Mouse (Mus musculus) forebrain, embryonic 13.5 days (tissue): ENCODE measurements around the gene Fzd5. TPM values are rescaled to one million over a fixed set of nuclear protein-coding genes. Genes with fewer than 3 reads are reported as not detected.

Experiments used
- ATAC-seq: fragments of 200-750 bp; cut with Nextera tagmentation; 2 replicates; pipeline ENCODE4 v1.8.0; 2017
- H3K27ac ChIP-seq: fragments of 300-500 bp; sonication (generic); 2 replicates; pipeline ENCODE4 v1.5.1; 2015; ENCODE audit warnings: inconsistent platforms, mild to moderate bottlenecking, moderate library complexity
- H3K27me3 ChIP-seq: fragments of 300-500 bp; sonication (generic); 2 replicates; pipeline ENCODE4 v1.6.1; 2015; ENCODE audit warnings: mild to moderate bottlenecking, inconsistent platforms
- H3K36me3 ChIP-seq: fragments of 300-500 bp; sonication (generic); 2 replicates; pipeline ENCODE4 v1.6.1; 2015; ENCODE audit warnings: mild to moderate bottlenecking, inconsistent platforms; ENCODE audit not compliant: poor library complexity, severe bottlenecking
- H3K4me1 ChIP-seq: fragments of 300-500 bp; sonication (generic); 2 replicates; pipeline ENCODE4 v1.6.1; 2015; ENCODE audit warnings: inconsistent platforms
- H3K4me2 ChIP-seq: fragments of 300-500 bp; sonication (generic); 2 replicates; pipeline ENCODE4 v1.6.1; 2015; ENCODE audit warnings: inconsistent platforms, mild to moderate bottlenecking, moderate library complexity
- H3K4me3 ChIP-seq: fragments of 300-500 bp; sonication (generic); 2 replicates; pipeline ENCODE4 v1.5.1; 2015; ENCODE audit warnings: mild to moderate bottlenecking, inconsistent platforms
- H3K9ac ChIP-seq: fragments of 300-500 bp; sonication (generic); 2 replicates; pipeline ENCODE4 v1.6.1; 2015; ENCODE audit warnings: mild to moderate bottlenecking, inconsistent platforms
- H3K9me3 ChIP-seq: fragments of 300-500 bp; sonication (generic); replicated peaks from 2 replicates; pipeline ENCODE4 v1.6.1; 2016; ENCODE audit warnings: inconsistent platforms
- WGBS: fragments of 180-500 bp; shearing (Covaris S2); methylation state at CpG from one replicate; pipeline ENCODE4 v1.1.7; 2015; 5-methylcytosine and 5-hydroxymethylcytosine counted together
- polyA plus RNA-seq: library from polyadenylated mRNA; unstranded; fragments of >200 nt; fragmentation: Nextera tagmentation; extraction: Ambion mirVana; gene quantifications from 2 replicates; pipeline ENCODE4 v1.2.1, GENCODE M21; 2015

Fzd5 gene
- polyA plus RNA-seq, 1 experiment from 2014 or later: 0.56 TPM

DNA sequence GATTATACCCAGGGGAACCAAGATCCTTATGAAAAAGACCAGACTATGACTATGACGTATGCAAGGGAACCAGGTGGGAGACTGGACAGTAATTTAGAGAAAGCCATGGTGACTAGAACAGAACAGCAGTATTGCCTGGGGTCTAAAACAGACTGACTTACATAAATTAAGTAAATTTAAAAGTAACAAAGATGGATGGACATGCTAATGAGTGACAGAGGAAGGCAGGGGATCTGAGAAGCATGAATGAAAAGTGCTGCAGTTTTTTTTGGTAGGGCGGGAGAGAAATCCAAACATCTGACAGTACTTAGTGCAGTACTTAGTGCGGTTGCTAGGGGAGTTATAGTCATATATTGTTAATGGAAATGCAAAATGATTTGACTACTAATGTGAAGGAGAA, 42.4 kb downstream of the Fzd5 start:
- H3K9ac ChIP-seq: no peak overlapping the region
- no peak overlapping the region for H3K27ac ChIP-seq
- H3K27me3 ChIP-seq: no peaks in the 10 kb centered on the region
- no peak for ATAC-seq
- peaks cover 21% of the 10 kb centered on the region for H3K4me1 ChIP-seq
- no peak overlapping the region for H3K4me3 ChIP-seq
- no peak overlapping the region for H3K4me2 ChIP-seq
- 89% methylated on average over 3 of the region's 3 CpGs for WGBS
- H3K36me3 ChIP-seq: no peaks in the 10 kb centered on the region
- H3K9me3 ChIP-seq: no peaks in the 10 kb centered on the region

DNA sequence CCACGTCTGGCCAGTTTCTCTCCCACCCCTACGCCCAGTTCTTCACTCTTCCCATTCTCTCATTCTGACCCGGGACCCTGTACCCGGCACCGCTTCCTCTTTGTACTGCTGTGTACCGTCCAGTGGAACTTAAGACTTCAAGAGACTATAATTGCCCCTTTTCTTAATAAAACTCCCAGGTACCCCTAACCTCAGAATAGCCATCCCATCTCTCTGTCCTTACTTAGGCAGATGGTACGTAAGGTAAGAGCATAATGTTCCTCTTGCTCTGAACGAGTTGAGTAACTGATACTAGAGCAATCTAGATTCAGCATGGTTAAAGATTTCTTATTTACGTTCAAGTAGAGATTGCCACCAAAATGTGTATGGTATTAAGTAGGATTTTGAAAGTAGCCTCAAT, 46.0 kb downstream of the Fzd5 start:
- 2% methylated on average over 9 of the region's 9 CpGs for WGBS
- no peak overlapping the region for H3K27ac ChIP-seq
- H3K4me2 ChIP-seq: peak overlapping the region; percentile 78
- H3K36me3 ChIP-seq: no peaks in the 10 kb centered on the region
- H3K9me3 ChIP-seq: no peaks in the 10 kb centered on the region
- H3K4me3 ChIP-seq: peak overlapping the region; percentile 92
- peak overlapping the region; percentile 89 for H3K9ac ChIP-seq
- peaks cover 29% of the 10 kb centered on the region for H3K4me1 ChIP-seq
- no peak for ATAC-seq
- H3K27me3 ChIP-seq: no peaks in the 10 kb centered on the region

DNA sequence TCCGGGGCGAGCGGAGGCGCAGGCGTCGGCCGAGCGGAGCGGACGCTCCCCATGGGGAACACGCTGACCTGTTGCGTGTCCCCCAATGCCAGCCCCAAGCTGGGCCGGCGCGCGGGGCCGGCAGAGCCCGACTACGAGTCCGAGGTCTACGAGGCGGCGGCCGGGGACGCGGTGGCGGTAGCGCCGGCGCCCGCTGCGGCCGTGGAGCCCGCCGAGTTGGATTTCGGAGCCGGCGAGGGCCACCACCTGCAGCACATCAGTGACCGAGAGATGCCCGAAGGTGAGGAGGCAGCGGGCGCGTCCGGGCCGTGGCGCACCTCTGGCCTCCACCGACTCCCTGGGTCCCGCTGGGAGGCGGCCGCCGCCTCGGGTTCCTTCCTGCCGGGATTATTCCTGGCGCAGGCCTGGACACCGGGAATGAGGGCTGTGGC, 46.4 kb downstream of the Fzd5 start:
- Histone ChIP-seq H3K4me2 (peak overlapping the region; percentile 78), H3K4me3 (peak overlapping the region; percentile 92), H3K4me1 (peaks cover 29% of the 10 kb centered on the region), H3K9me3 (no peaks in the 10 kb centered on the region), H3K27me3 (no peaks in the 10 kb centered on the region), H3K27ac (peak overlapping the region; percentile 54), H3K36me3 (no peaks in the 10 kb centered on the region), H3K9ac (peak overlapping the region; percentile 89)
- WGBS: under 1% methylated on average over 41 of the region's 55 CpGs
- ATAC-seq: peak; percentile 0

DNA sequence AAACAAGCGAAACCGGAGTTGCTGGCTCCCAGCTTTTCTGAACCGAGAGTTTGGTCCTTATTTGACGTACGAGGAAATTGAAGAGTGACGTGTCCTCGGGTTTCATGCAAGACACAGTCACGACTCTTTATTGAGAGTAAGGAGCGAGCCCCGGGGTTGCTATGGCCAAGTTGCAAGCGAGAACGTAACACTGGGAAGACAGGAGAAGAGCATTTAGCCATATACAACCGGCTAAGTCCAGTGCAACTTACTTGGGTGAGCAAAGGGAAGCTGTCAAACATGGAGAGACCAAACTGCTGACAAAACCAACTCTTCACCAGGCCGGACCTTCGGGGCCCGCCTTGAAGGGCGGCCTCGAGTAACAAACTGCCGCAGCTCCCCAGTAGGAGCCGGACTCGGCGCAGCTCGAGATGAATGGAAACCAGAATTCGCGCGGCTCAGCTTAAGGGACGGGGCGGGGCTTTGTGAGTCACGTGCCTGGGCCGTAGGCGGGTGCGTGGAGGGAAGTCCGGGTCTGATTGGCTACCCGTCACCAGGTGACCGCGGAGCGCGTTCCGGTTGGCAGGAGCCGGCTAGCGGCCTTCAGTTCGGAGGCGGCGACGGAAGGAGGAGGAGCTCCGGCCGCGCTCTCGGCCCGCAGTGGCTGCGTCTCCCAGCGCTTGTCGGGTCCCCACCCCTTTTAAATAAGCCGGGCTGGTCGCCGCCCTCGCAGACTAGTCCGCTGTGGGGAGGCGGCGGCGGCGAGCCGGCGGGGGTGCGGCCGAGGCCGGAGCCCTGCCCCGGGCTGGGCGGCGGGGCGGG, 47.1 kb downstream of the Fzd5 start, which contains the start of gene Ccnyl1:
Ccnyl1 (plus strand) TSS at position 243 of the 801 bp plus-strand sequence.
- peak within 1 kb of the TSS; percentile 78 for H3K4me2 ChIP-seq
- no peaks in the 10 kb centered on the region for H3K36me3 ChIP-seq
- H3K9me3 ChIP-seq: no peaks in the 10 kb centered on the region
- under 1% methylated on average over 54 of the region's 71 CpGs for WGBS
- peak within 1 kb of the TSS; percentile 54 for H3K27ac ChIP-seq
- H3K4me3 ChIP-seq: peak within 1 kb of the TSS; percentile 92
- ATAC-seq: peak; percentile 100
- H3K9ac ChIP-seq: peak within 1 kb of the TSS; percentile 89
- no peaks in the 10 kb centered on the region for H3K27me3 ChIP-seq
- H3K4me1 ChIP-seq: peaks cover 29% of the 10 kb centered on the region

DNA sequence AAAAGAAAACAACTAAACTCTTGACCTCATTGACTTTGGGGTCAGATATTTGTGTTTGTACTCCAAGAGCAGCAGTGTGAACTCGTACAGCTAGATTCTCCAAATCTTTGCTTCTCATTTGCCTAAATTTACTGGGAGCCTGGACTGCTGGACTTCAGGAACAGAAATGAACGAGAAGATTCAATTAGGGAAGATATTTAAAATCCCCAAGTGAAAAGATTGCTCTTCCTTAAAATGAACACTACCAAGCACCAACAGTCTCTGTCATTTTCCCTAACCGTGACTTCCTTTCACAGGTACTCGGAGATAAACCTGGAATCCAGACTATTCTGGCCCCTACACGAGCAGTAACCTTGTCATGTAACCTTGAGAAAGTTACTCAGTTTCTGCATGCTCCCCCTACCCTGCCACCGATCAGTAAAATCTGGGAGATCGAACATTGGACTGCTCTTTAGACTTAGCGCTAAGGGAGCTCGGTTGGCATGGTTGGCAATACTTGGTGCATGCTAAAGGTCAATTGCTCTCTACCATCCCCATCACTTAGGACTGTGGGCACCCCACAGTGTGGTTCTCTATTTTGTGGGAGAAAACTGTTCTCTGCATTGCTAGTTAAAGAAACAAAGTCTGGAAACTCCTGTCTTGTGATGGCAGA, 47.9 kb downstream of the Fzd5 start:
- Histone ChIP-seq H3K36me3 (no peaks in the 10 kb centered on the region), H3K9me3 (no peaks in the 10 kb centered on the region), H3K27me3 (no peaks in the 10 kb centered on the region), H3K4me3 (peak overlapping the region; percentile 92), H3K4me1 (peaks cover 29% of the 10 kb centered on the region), H3K27ac (no peak overlapping the region), H3K9ac (peak overlapping the region; percentile 61), H3K4me2 (peak overlapping the region; percentile 72)
- WGBS: 25% methylated on average over 9 of the region's 9 CpGs
- no peak for ATAC-seq

DNA sequence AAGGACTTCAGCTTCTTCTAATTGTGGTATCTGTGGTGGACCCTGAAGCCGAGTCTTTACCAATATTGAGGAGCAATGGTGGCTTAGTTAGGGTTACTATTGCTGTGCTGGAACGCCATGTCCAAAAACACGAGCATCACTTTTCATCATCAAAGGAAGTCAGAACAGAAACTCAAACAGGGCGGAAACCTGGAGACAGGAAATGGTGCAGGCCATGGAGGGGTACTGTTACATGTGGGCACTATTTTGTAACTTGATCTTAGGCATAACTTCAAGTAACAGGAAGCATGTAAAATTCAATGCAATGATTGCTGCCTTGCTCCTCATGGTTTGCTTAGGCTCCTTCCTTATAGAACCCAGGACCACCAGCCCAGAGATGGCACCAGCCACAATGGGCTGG, 49.5 kb downstream of the Fzd5 start:
- no peaks in the 10 kb centered on the region for H3K9me3 ChIP-seq
- H3K27me3 ChIP-seq: no peaks in the 10 kb centered on the region
- no peak overlapping the region for H3K4me3 ChIP-seq
- no peak overlapping the region for H3K9ac ChIP-seq
- H3K4me1 ChIP-seq: peaks cover 24% of the 10 kb centered on the region
- no peak overlapping the region for H3K27ac ChIP-seq
- no peaks in the 10 kb centered on the region for H3K36me3 ChIP-seq
- H3K4me2 ChIP-seq: no peak overlapping the region
- WGBS: 91% methylated on average over 4 of the region's 4 CpGs
- ATAC-seq: no peak

DNA sequence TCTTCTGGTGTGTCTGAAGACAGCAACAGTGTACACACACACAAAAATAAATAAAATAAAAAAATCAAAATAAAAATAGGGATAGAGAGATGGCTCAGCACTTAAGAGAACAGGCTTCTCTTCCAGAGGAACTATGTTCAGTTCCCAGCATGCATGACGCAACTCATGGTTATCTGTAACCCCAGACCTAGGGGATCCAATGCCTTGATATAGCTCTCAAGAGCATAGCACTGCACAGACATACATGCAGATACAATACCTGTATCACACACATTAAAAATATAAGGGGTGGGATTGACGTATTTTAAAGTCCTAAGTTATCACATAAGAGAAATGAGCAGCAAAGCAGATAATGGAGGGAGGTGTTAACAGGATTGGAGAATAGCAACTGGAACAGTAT, 53.1 kb downstream of the Fzd5 start:
- no peak for ATAC-seq
- Histone ChIP-seq H3K36me3 (no peaks in the 10 kb centered on the region), H3K9me3 (no peaks in the 10 kb centered on the region), H3K4me2 (no peak overlapping the region), H3K4me3 (no peak overlapping the region), H3K4me1 (peaks cover under 1% of the 10 kb centered on the region), H3K27ac (no peak overlapping the region), H3K9ac (no peak overlapping the region), H3K27me3 (no peaks in the 10 kb centered on the region)
- 93% methylated on average over 2 of the region's 2 CpGs for WGBS

DNA sequence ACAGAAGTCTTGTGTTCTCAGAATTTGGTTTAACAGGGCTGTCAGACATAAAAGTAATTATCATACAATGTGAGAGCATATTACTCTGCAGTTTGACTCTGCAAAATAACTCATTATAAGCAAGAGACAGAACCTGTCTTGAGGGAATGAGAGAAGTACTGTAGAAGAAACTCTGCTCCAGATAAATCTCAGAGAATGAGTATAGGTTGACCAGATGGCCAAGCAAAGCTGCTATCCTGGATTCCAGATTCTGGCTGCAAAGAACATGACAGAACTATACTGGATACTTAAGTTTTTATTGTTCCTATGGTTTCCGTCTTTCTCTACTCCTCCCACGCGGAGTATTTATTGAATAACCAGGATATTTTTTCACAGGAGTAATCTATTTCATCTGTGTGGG, 54.5 kb downstream of the Fzd5 start:
- Histone ChIP-seq H3K36me3 (no peaks in the 10 kb centered on the region), H3K27me3 (no peaks in the 10 kb centered on the region), H3K4me1 (no peaks in the 10 kb centered on the region), H3K4me2 (no peak overlapping the region), H3K27ac (no peak overlapping the region), H3K9me3 (no peaks in the 10 kb centered on the region), H3K4me3 (no peak overlapping the region), H3K9ac (no peak overlapping the region)
- 95% methylated on average over 3 of the region's 3 CpGs for WGBS
- no peak for ATAC-seq

DNA sequence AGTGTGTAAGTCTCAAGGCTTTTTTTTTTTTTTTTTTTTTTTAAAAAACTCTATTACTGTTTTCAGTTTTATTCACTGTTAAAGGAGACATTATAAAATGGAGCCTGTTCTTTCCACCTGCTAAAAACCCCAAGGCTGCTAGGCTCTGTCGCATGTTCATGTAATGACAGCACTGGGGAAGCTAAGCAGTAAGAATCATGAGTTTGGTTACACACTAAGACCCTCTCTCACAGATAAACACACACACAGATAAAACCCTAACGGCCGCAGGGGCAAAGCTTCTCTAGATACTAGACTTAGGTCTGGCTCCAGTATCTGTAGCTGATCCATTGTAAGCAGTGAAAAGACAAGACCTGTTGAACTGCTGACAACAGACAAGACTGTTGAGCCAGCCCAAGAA, 56.1 kb downstream of the Fzd5 start:
- Histone ChIP-seq H3K4me1 (no peaks in the 10 kb centered on the region), H3K9ac (no peak overlapping the region), H3K27me3 (no peaks in the 10 kb centered on the region), H3K27ac (no peak overlapping the region), H3K9me3 (no peaks in the 10 kb centered on the region), H3K4me3 (no peak overlapping the region), H3K4me2 (no peak overlapping the region), H3K36me3 (no peaks in the 10 kb centered on the region)
- no peak for ATAC-seq
- WGBS: 95% methylated on average over 3 of the region's 3 CpGs

Other genes with a start within 250 kb of the Fzd5 start
- gene Creb1, start 205.1 kb downstream of the Fzd5 start, polyA plus RNA-seq: 44.8 and 47.8 TPM in 2 replicates
- 20.7 and 21.8 TPM in 2 replicates for gene Mettl21a, start 120.5 kb downstream of the Fzd5 start, polyA plus RNA-seq
- gene Ccnyl1, start 47.3 kb downstream of the Fzd5 start, polyA plus RNA-seq: 4.2 and 4.3 TPM in 2 replicates
- gene Plekhm3, start 219.1 kb upstream of the Fzd5 start, polyA plus RNA-seq: 7.5 and 9.4 TPM in 2 replicates